Mouse (Mus musculus) CH12.LX (cell line): ENCODE data around the gene Mbd4. TPM values are rescaled to one million over a fixed set of nuclear protein-coding genes. Genes with fewer than 3 reads are reported as not detected.

Experiments used
- DNase-seq: peaks from one replicate; pipeline ENCODE4 v3.0.0-alpha.2; 2013; ENCODE audit errors: extremely low read depth
- H3K27ac ChIP-seq: 2 replicates; pipeline ENCODE4 v1.5.1; 2012; ENCODE audit warnings: low read depth, mild to moderate bottlenecking, control low read depth, moderate library complexity; ENCODE audit not compliant: insufficient read depth
- H3K27me3 ChIP-seq: replicated peaks from 2 replicates; pipeline ENCODE3; 2012; ENCODE audit warnings: inconsistent platforms
- H3K36me3 ChIP-seq, 2 experiments: replicated peaks in 1 of 2; 2 replicates each; pipeline versions ENCODE3 to v1.6.1; 2012; ENCODE audit warnings: inconsistent platforms in 1 of 2, low read length in 1 of 2, mild to moderate bottlenecking in 1 of 2, mixed read lengths in 1 of 2, moderate library complexity in 1 of 2; ENCODE audit not compliant: control insufficient read depth in 1 of 2, insufficient read depth in 1 of 2
- H3K4me1 ChIP-seq, 2 experiments: 2 replicates each; pipeline ENCODE4 v1.6.1; 2012; ENCODE audit warnings: inconsistent platforms in 1 of 2, moderate library complexity in 1 of 2; ENCODE audit not compliant: insufficient read depth in 2 of 2, control insufficient read depth in 1 of 2
- H3K4me2 ChIP-seq: 2 replicates; pipeline ENCODE4 v1.6.1; 2012; ENCODE audit warnings: low read depth, mild to moderate bottlenecking, control low read depth; ENCODE audit not compliant: poor library complexity, insufficient read depth, severe bottlenecking
- H3K4me3 ChIP-seq, 3 experiments: fragments of 150-350 bp in 1 of 3; sonication (generic) in 1 of 3; replicated peaks in 1 of 3; 2 replicates each; pipeline versions ENCODE3 to v1.5.1; 2011 to 2012; ENCODE audit warnings: low read depth in 2 of 3, low read length in 2 of 3, mild to moderate bottlenecking in 2 of 3, moderate library complexity in 2 of 3, control low read depth in 1 of 3, improper control_type of control experiment in 1 of 3, inconsistent platforms in 1 of 3, mixed read lengths in 1 of 3; ENCODE audit not compliant: poor library complexity in 1 of 3
- H3K79me2 ChIP-seq: replicated peaks from 2 replicates; pipeline ENCODE4 v1.6.1; 2012; ENCODE audit warnings: mild to moderate bottlenecking, moderate library complexity; ENCODE audit not compliant: control insufficient read depth, poor library complexity, insufficient read depth, severe bottlenecking; ENCODE audit errors: extremely low read depth
- H3K9ac ChIP-seq: 2 replicates; pipeline ENCODE4 v1.6.1; 2012; ENCODE audit warnings: low read depth, mild to moderate bottlenecking, control low read depth, moderate library complexity; ENCODE audit not compliant: insufficient read depth
- H3K9me3 ChIP-seq: replicated peaks from 2 replicates; pipeline ENCODE3; 2012; ENCODE audit warnings: low read length, inconsistent platforms, mixed read lengths
- BHLHE40 ChIP-seq: IDR thresholded peaks from 2 replicates; pipeline ENCODE4 v1.6.1; 2011; ENCODE audit warnings: mild to moderate bottlenecking, low read depth, low read length, improper control_type of control experiment
- CHD1 ChIP-seq: IDR thresholded peaks from 2 replicates; pipeline ENCODE4 v1.6.1; 2012; ENCODE audit warnings: low read depth, low read length, improper control_type of control experiment, inconsistent platforms
- CHD2 ChIP-seq: IDR thresholded peaks from 2 replicates; pipeline ENCODE4 v1.6.1; 2011; ENCODE audit warnings: low read length, improper control_type of control experiment
- CTCF ChIP-seq, 2 experiments: IDR thresholded peaks in 1 of 2; conservative IDR thresholded peaks in 1 of 2; 2 replicates each; pipeline ENCODE4 v1.5.1; 2011 to 2012; ENCODE audit warnings: low read depth in 2 of 2, low read length in 2 of 2, improper control_type of control experiment in 1 of 2, inconsistent platforms in 1 of 2, mild to moderate bottlenecking in 1 of 2, moderate library complexity in 1 of 2
- E2F4 ChIP-seq: IDR thresholded peaks from 2 replicates; pipeline ENCODE4 v1.6.1; 2011; ENCODE audit warnings: low read depth, low read length, improper control_type of control experiment; ENCODE audit not compliant: insufficient replicate concordance
- ELF1 ChIP-seq: IDR thresholded peaks from 2 replicates; pipeline ENCODE4 v1.6.1; 2014; ENCODE audit warnings: low read depth, mild to moderate bottlenecking, inconsistent platforms, low read length, improper control_type of control experiment
- EP300 ChIP-seq: IDR thresholded peaks from 2 replicates; pipeline ENCODE4 v1.6.1; 2011; ENCODE audit warnings: low read length, improper control_type of control experiment
- ETS1 ChIP-seq: conservative IDR thresholded peaks from 2 replicates; pipeline ENCODE4 v1.6.1; 2012; ENCODE audit warnings: low read depth, mild to moderate bottlenecking, inconsistent platforms, low read length, improper control_type of control experiment, moderate library complexity
- GABPA ChIP-seq: IDR thresholded peaks from 2 replicates; pipeline ENCODE4 v1.6.1; 2012; ENCODE audit warnings: low read depth, low read length, improper control_type of control experiment, inconsistent platforms; ENCODE audit not compliant: insufficient replicate concordance
- HCFC1 ChIP-seq: IDR thresholded peaks from 2 replicates; pipeline ENCODE4 v1.6.1; 2012; ENCODE audit warnings: low read depth, mild to moderate bottlenecking, inconsistent platforms, low read length, improper control_type of control experiment
- IRF4 ChIP-seq: IDR thresholded peaks from 2 replicates; pipeline ENCODE4 v1.6.1; 2014; ENCODE audit warnings: low read depth, mild to moderate bottlenecking, inconsistent platforms, low read length, improper control_type of control experiment
- JUN ChIP-seq: IDR thresholded peaks from 2 replicates; pipeline ENCODE4 v1.6.1; 2011; ENCODE audit warnings: low read depth, mild to moderate bottlenecking, low read length, improper control_type of control experiment, moderate library complexity; ENCODE audit not compliant: insufficient read depth
- JUND ChIP-seq: conservative IDR thresholded peaks from 2 replicates; pipeline ENCODE4 v1.6.1; 2011; ENCODE audit warnings: low read depth, low read length, improper control_type of control experiment
- KAT2A ChIP-seq: IDR thresholded peaks from 2 replicates; pipeline ENCODE4 v1.6.1; 2012; ENCODE audit warnings: low read length, improper control_type of control experiment, inconsistent platforms; ENCODE audit not compliant: insufficient replicate concordance
- MAFK ChIP-seq: IDR thresholded peaks from 2 replicates; pipeline ENCODE4 v1.6.1; 2011; ENCODE audit warnings: low read length, improper control_type of control experiment; ENCODE audit not compliant: insufficient replicate concordance
- MAX ChIP-seq: IDR thresholded peaks from 2 replicates; pipeline ENCODE4 v1.6.1; 2011; ENCODE audit warnings: low read length, improper control_type of control experiment
- MAZ ChIP-seq: IDR thresholded peaks from 2 replicates; pipeline ENCODE4 v1.6.1; 2012; ENCODE audit warnings: low read depth, mild to moderate bottlenecking, inconsistent platforms, low read length, improper control_type of control experiment, moderate library complexity
- MEF2A ChIP-seq: IDR thresholded peaks from 2 replicates; pipeline ENCODE4 v1.6.1; 2014; ENCODE audit warnings: low read depth, mild to moderate bottlenecking, inconsistent platforms, low read length, improper control_type of control experiment, borderline replicate concordance
- MXI1 ChIP-seq: IDR thresholded peaks from 2 replicates; pipeline ENCODE4 v1.6.1; 2011; ENCODE audit warnings: mild to moderate bottlenecking, low read depth, low read length, improper control_type of control experiment
- MYC ChIP-seq: IDR thresholded peaks from 2 replicates; pipeline ENCODE4 v1.6.1; 2011; ENCODE audit warnings: low read depth, mild to moderate bottlenecking, improper control_type of control experiment, low read length
- NELFE ChIP-seq: IDR thresholded peaks from 2 replicates; pipeline ENCODE4 v1.6.1; 2011; ENCODE audit warnings: low read depth, low read length, improper control_type of control experiment
- NRF1 ChIP-seq: IDR thresholded peaks from 2 replicates; pipeline ENCODE4 v1.6.1; 2014; ENCODE audit warnings: low read depth, mild to moderate bottlenecking, inconsistent platforms, low read length, improper control_type of control experiment, moderate library complexity
- PAX5 ChIP-seq: IDR thresholded peaks from 2 replicates; pipeline ENCODE4 v1.6.1; 2012; ENCODE audit warnings: low read length, inconsistent platforms, mixed read lengths
- POLR2A ChIP-seq: IDR thresholded peaks from 2 replicates; pipeline ENCODE4 v1.6.1; 2011; ENCODE audit warnings: low read depth, mild to moderate bottlenecking, improper control_type of control experiment, low read length
- POLR2AphosphoS2 ChIP-seq: IDR thresholded peaks from 2 replicates; pipeline ENCODE4 v1.6.1; 2011; ENCODE audit warnings: low read depth, low read length, improper control_type of control experiment
- RAD21 ChIP-seq: IDR thresholded peaks from 2 replicates; pipeline ENCODE4 v1.6.1; 2011; ENCODE audit warnings: low read depth, mild to moderate bottlenecking, low read length, improper control_type of control experiment, moderate library complexity
- RCOR1 ChIP-seq: conservative IDR thresholded peaks from 2 replicates; pipeline ENCODE4 v1.6.1; 2012; ENCODE audit warnings: low read depth, mild to moderate bottlenecking, inconsistent platforms, low read length, improper control_type of control experiment
- SIN3A ChIP-seq: IDR thresholded peaks from 2 replicates; pipeline ENCODE4 v1.6.1; 2012; ENCODE audit warnings: low read length, improper control_type of control experiment, inconsistent platforms
- SMC3 ChIP-seq: IDR thresholded peaks from 2 replicates; pipeline ENCODE4 v1.6.1; 2011; ENCODE audit warnings: low read depth, low read length, improper control_type of control experiment
- TBP ChIP-seq: conservative IDR thresholded peaks from 2 replicates; pipeline ENCODE4 v1.6.1; 2011; ENCODE audit warnings: low read depth, low read length, improper control_type of control experiment
- TCF12 ChIP-seq: IDR thresholded peaks from 2 replicates; pipeline ENCODE4 v1.6.1; 2014; ENCODE audit warnings: low read depth, mild to moderate bottlenecking, inconsistent platforms, low read length, improper control_type of control experiment
- UBTF ChIP-seq: IDR thresholded peaks from 2 replicates; pipeline ENCODE4 v1.6.1; 2012; ENCODE audit warnings: low read depth, mild to moderate bottlenecking, inconsistent platforms, low read length, improper control_type of control experiment, moderate library complexity
- USF1 ChIP-seq: IDR thresholded peaks from 2 replicates; pipeline ENCODE4 v1.6.1; 2014; ENCODE audit warnings: low read depth, mild to moderate bottlenecking, inconsistent platforms, low read length, improper control_type of control experiment
- USF2 ChIP-seq: conservative IDR thresholded peaks from 2 replicates; pipeline ENCODE4 v1.6.1; 2011; ENCODE audit warnings: low read depth, low read length, improper control_type of control experiment
- ZC3H11A ChIP-seq: IDR thresholded peaks from 2 replicates; pipeline ENCODE4 v1.6.1; 2012; ENCODE audit warnings: low read depth, mild to moderate bottlenecking, inconsistent platforms, low read length, improper control_type of control experiment
- ZKSCAN1 ChIP-seq: IDR thresholded peaks from 2 replicates; pipeline ENCODE4 v1.6.1; 2012; ENCODE audit warnings: low read depth, inconsistent platforms, low read length, improper control_type of control experiment, borderline replicate concordance
- ZMIZ1 ChIP-seq: IDR thresholded peaks from 2 replicates; pipeline ENCODE4 v1.6.1; 2012; ENCODE audit warnings: low read depth, mild to moderate bottlenecking, inconsistent platforms, low read length, improper control_type of control experiment
- ZNF384 ChIP-seq: IDR thresholded peaks from 2 replicates; pipeline ENCODE4 v1.6.1; 2012; ENCODE audit warnings: low read depth, low read length, improper control_type of control experiment, inconsistent platforms
- dilution Hi-C: fragments of 300-500 bp; cut with MboI; formaldehyde crosslinking; loops from 2 replicates; pipeline ENCODE4 v1.14.3; 2020; ENCODE audit warnings: low sequenced_read_pairs; ENCODE audit not compliant: extremely low pct_unique_long_range_greater_than_20kb, extremely low pct_ligation_motif_present
- in situ Hi-C: fragments of 300-500 bp; cut with MboI; formaldehyde crosslinking; loops from 3 replicates; pipeline ENCODE4 v1.14.3; 2019; ENCODE audit warnings: low sequenced_read_pairs, low pct_ligation_motif_present, low pct_unique_long_range_greater_than_20kb, mixed read lengths
- polyA plus RNA-seq: library from polyadenylated mRNA; unstranded; fragments of >175 nt; gene quantifications from 2 replicates; pipeline ENCODE4 v1.2.1, GENCODE M21; 2012; ENCODE audit warnings: low read depth; ENCODE audit not compliant: insufficient read length
- total RNA-seq, 2 experiments: library from RNA; depleted of rRNA; stranded (reverse); fragments of 300-350 nt in 1 of 2; fragments of >200 nt in 1 of 2; gene quantifications; 2 replicates each; pipeline ENCODE4 v1.2.3; 2012 to 2014

Gene Mbd4
- total and polyA plus RNA-seq, 3 experiments, result 7.3 to 12.2 (median 8.6) TPM

DNA sequence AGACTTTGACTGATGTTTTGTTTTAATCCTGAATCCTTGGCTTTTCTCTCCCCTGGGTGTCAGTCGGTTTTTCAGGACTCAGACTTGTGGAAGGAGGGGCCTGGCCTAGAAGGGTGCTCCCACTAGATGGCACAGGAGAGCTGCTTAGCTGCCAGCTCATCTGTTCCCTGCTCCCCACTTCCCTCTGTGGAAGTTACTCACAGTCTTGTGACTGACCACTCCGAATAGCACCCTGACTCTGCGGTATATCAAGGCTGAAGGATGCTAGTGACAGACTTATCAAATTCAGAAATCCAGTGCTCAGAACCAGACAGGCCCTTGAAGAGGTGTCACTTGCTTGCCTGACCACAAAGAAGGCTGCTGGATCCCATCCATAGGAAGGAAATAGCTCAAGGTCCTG lies 47.9 kb upstream of the Mbd4 start:
- no peak overlapping the region for H3K4me3 ChIP-seq
- dilution Hi-C loops, result no loop called here
- no peak overlapping the region for H3K27ac ChIP-seq
- peak; percentile 59 for DNase-seq
- H3K4me1 ChIP-seq, result peaks cover 25 to 77% of the 10 kb centered on the region in 2 experiments
- no peak for TF ChIP-seq USF2
- TF ChIP-seq E2F4, result no peak
- TF ChIP-seq TCF12, result 0 out of 2 replicates have a peak, but pooled peaks have one; percentile 30
- peak; percentile 69 to 98 for TF ChIP-seq CTCF (conservative IDR thresholded peaks at IDR 0.05 in 1 of 2, IDR thresholded peaks at IDR 0.05 in 1 of 2; ENCODE audit: low read depth in 2 of 2, low read length in 2 of 2)
- TF ChIP-seq SMC3, result peak; percentile 100
- no peak for TF ChIP-seq ELF1
- no peak for TF ChIP-seq JUN
- TF ChIP-seq POLR2AphosphoS2, result no peak
- TF ChIP-seq MAX, result no peak
- no peak for TF ChIP-seq GABPA
- TF ChIP-seq ZKSCAN1, result no peak
- TF ChIP-seq MAZ, result peak; percentile 82; the same call in 1 of the 2 replicates
- TF ChIP-seq MEF2A, result peak; percentile 51; the same call in 1 of the 2 replicates
- peak; percentile 67; the same call in 1 of the 2 replicates for TF ChIP-seq IRF4
- TF ChIP-seq NELFE, result peak; percentile 59; the same call in 1 of the 2 replicates
- no peak for TF ChIP-seq PAX5
- no peak; the same call in 1 of the 2 replicates for TF ChIP-seq CHD2
- peak; percentile 42; the same call in 1 of the 2 replicates for TF ChIP-seq EP300
- TF ChIP-seq KAT2A, result no peak
- no peak; the same call in none of the 2 replicates for TF ChIP-seq RAD21
- TF ChIP-seq MXI1, result no peak
- no peak for TF ChIP-seq UBTF
- TF ChIP-seq BHLHE40, result peak; percentile 55; the same call in 1 of the 2 replicates
- no peak for TF ChIP-seq USF1
- TF ChIP-seq POLR2A, result no peak
- no peak for TF ChIP-seq TBP
- TF ChIP-seq MYC, result no peak; the same call in 1 of the 2 replicates
- TF ChIP-seq ZMIZ1, result no peak
- no peak for TF ChIP-seq JUND
- TF ChIP-seq ETS1, result 0 out of 2 replicates have a peak, but pooled peaks have one; percentile 16
- peak; percentile 95 for TF ChIP-seq ZC3H11A
- no peak for TF ChIP-seq HCFC1
- TF ChIP-seq NRF1, result no peak
- TF ChIP-seq RCOR1, result no peak
- TF ChIP-seq ZNF384, result no peak
- 0 out of 2 replicates have a peak, but pooled peaks have one; percentile 7 for TF ChIP-seq MAFK
- peak; percentile 52; the same call in 1 of the 2 replicates for TF ChIP-seq SIN3A
- no peak for TF ChIP-seq CHD1
- H3K27me3 ChIP-seq, result no peaks in the 10 kb centered on the region
- H3K4me2 ChIP-seq, result no peak overlapping the region
- no peak overlapping the region for H3K9ac ChIP-seq
- peaks cover 6 to 27% of the 10 kb centered on the region in 2 experiments for H3K36me3 ChIP-seq
- H3K9me3 ChIP-seq, result no peaks in the 10 kb centered on the region
- no peaks in the 10 kb centered on the region for H3K79me2 ChIP-seq
- in situ Hi-C loops, result loop anchor here (5.0 kb wide), 2 partner anchors 96 to 231 kb away; partner anchors contain the start of gene Plxnd1
